Mouse (Mus musculus): Measurements from ENCODE around the gene Aurkb. TPM values are rescaled to one million over a fixed set of nuclear protein-coding genes. Genes with fewer than 3 reads are reported as not detected.
A peak's percentile ranks its signal among the peaks of the same experiment; 100 is the strongest.

The Aurkb gene
- polyA plus RNA-seq, 1 experiment from 2014 or later, result 95.3 TPM

DNA sequence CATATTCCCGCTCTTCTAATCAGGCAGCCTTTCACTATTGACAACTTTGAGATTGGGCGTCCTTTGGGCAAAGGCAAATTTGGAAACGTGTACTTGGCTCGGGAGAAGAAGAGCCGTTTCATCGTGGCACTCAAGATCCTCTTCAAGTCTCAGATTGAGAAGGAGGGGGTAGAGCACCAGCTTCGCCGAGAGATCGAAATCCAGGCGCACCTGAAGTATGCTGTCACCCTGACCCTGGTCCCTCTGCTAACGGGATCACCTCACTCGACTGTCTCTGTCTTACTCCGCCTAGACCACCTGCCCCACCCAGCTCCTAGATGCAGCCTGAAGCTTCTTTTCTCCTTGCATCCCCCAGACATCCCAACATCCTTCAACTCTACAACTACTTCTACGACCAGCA is 2.7 kb downstream of the Aurkb start:
- H3K9ac ChIP-seq (ENCODE audit: low read length), result no peak overlapping the region
- ATAC-seq (replicated peaks; ENCODE audit: extremely low read depth, insufficient read depth, low FRiP score), result no peak
- no peak overlapping the region for H3K4me3 ChIP-seq (ENCODE audit: low read length)
- no peak overlapping the region for H3K27ac ChIP-seq (ENCODE audit: low read length)
- H3K36me3 ChIP-seq (ENCODE audit: control insufficient read depth, insufficient read depth), result peaks cover 17% of the 10 kb centered on the region
- 90% methylated on average over 14 of the region's 14 CpGs for WGBS
- H3K4me1 ChIP-seq (ENCODE audit: control insufficient read depth, insufficient read depth, low read length), result peaks cover 13% of the 10 kb centered on the region
- H3K27me3 ChIP-seq (ENCODE audit: control insufficient read depth, insufficient read depth, low read length), result no peaks in the 10 kb centered on the region
- no peak overlapping the region for H3K4me2 ChIP-seq (ENCODE audit: low read depth, low read length)
- no peaks in the 10 kb centered on the region for H3K9me3 ChIP-seq (replicated peaks; ENCODE audit: control insufficient read depth, low read length)

DNA sequence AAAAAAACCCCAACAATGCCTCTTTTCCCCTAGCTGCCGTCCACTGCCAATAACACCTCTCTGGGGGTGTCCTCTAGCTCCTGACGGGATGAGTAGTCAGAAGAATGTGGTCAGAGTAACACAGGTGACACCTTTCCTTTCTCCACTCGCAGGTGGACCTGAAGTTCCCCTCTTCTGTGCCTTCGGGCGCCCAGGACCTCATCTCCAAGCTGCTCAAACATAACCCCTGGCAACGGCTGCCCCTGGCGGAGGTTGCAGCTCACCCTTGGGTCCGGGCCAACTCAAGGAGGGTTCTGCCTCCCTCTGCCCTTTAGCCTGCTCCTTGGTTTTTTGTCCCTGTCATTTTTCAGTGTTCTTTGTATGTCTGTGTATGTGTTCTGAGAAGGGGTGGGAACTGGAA is 5.3 kb downstream of the Aurkb start:
- Histone ChIP-seq H3K4me3 (ENCODE audit: low read length) (no peak overlapping the region), H3K4me2 (ENCODE audit: low read depth, low read length) (no peak overlapping the region), H3K9ac (ENCODE audit: low read length) (no peak overlapping the region), H3K36me3 (ENCODE audit: control insufficient read depth, insufficient read depth) (peaks cover 17% of the 10 kb centered on the region), H3K9me3 (replicated peaks; ENCODE audit: control insufficient read depth, low read length) (no peaks in the 10 kb centered on the region), H3K27ac (ENCODE audit: low read length) (no peak overlapping the region), H3K27me3 (ENCODE audit: control insufficient read depth, insufficient read depth, low read length) (no peaks in the 10 kb centered on the region), H3K4me1 (ENCODE audit: control insufficient read depth, insufficient read depth, low read length) (peaks cover 13% of the 10 kb centered on the region)
- 92% methylated on average over 8 of the region's 8 CpGs for WGBS
- no peak for ATAC-seq (replicated peaks; ENCODE audit: extremely low read depth, insufficient read depth, low FRiP score)

DNA sequence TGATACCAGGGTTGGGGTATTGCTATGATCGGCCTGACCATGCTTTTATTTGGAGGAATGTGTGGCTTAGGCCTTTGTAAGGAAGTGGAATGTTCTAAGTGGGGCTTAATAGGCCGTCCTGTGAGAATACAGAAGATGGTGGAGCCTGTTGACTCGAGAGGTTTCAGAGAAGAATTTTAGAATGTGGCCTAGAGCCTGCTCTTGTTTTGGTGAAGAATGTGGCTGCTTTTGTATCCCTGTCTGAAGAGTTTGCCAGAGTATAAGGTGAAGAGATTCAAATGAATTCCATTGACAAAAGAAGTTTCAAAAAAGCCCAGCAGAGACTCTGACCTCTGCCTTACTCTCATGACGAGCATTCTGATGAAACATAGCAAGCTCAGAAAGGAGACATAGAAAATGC is 6.3 kb downstream of the Aurkb start:
- WGBS, result 87% methylated on average over 4 of the region's 4 CpGs
- no peaks in the 10 kb centered on the region for H3K9me3 ChIP-seq (replicated peaks; ENCODE audit: control insufficient read depth, low read length)
- peaks cover 17% of the 10 kb centered on the region for H3K36me3 ChIP-seq (ENCODE audit: control insufficient read depth, insufficient read depth)

DNA sequence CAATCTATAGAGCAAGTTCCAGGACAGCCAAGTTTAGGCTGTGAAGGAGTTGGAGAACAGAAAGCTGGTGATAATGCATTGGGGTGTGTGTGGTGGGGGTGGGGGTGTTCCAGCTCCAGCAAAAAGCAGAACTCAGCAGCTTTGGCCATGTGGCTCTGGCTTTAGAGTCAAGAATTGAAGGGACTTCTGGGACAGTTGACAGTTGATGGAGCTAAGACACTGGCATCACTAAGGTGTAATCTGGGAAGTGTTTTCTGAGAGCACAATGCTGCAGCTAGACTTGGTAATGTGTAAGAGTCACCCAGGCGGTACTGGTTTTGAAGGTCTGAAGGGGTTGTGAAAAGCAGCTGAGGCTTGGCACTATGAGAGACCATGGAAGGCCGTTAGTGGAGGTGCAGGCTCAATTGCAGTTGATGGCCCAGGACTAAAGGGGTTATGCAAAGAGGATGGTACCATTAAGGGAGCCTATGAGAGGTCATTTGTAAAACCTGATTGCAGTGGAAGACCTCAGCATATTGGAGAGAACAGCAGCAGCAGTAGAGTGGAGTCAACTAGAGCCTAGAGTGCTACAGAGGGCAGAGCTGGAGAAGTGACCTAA is 7.5 kb downstream of the Aurkb start:
- ATAC-seq (replicated peaks; ENCODE audit: extremely low read depth, insufficient read depth, low FRiP score), result no peak

More for the DNA sequence above, 6.3 kb downstream of the Aurkb start:
- peaks cover 9% of the 10 kb centered on the region for H3K4me1 ChIP-seq (ENCODE audit: control insufficient read depth, insufficient read depth, low read length)
- H3K4me2 ChIP-seq (ENCODE audit: low read depth, low read length), result no peak overlapping the region
- H3K4me3 ChIP-seq (ENCODE audit: low read length), result no peak overlapping the region
- ATAC-seq (replicated peaks; ENCODE audit: extremely low read depth, insufficient read depth, low FRiP score), result no peak
- H3K9ac ChIP-seq (ENCODE audit: low read length), result no peak overlapping the region
- H3K27ac ChIP-seq (ENCODE audit: low read length), result no peak overlapping the region
- no peaks in the 10 kb centered on the region for H3K27me3 ChIP-seq (ENCODE audit: control insufficient read depth, insufficient read depth, low read length)

DNA sequence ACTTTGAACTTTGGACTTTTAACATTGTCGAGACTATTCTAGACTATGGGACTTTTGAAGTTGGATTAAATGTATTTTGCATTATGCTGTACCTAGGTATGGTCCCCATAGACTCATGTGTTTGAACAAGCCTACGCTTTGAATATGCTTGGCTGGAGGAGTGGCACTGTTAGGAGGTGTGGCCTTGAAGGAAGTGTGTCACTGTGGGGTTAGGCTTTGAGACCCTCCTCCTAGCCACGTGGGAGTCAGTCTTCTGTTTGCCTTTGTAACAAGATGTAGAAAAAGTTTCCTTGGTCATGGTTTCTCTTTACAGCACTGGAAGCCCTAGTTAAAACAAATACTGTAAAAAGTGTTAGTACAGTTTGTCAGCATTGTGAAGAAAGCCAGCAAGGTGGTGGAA is 8.4 kb downstream of the Aurkb start:
- ATAC-seq (replicated peaks; ENCODE audit: extremely low read depth, insufficient read depth, low FRiP score), result no peak
- 66% methylated on average over 3 of the region's 3 CpGs for WGBS
- Histone ChIP-seq H3K9me3 (replicated peaks; ENCODE audit: control insufficient read depth, low read length) (no peaks in the 10 kb centered on the region), H3K4me1 (ENCODE audit: control insufficient read depth, insufficient read depth, low read length) (peaks cover 12% of the 10 kb centered on the region), H3K9ac (ENCODE audit: low read length) (no peak overlapping the region), H3K27ac (ENCODE audit: low read length) (no peak overlapping the region), H3K4me2 (ENCODE audit: low read depth, low read length) (no peak overlapping the region), H3K4me3 (ENCODE audit: low read length) (no peak overlapping the region), H3K27me3 (ENCODE audit: control insufficient read depth, insufficient read depth, low read length) (no peaks in the 10 kb centered on the region), H3K36me3 (ENCODE audit: control insufficient read depth, insufficient read depth) (peaks cover 12% of the 10 kb centered on the region)

More for the DNA sequence above, 7.5 kb downstream of the Aurkb start:
- Histone ChIP-seq H3K4me2 (ENCODE audit: low read depth, low read length) (no peak overlapping the region), H3K9ac (ENCODE audit: low read length) (no peak overlapping the region), H3K9me3 (replicated peaks; ENCODE audit: control insufficient read depth, low read length) (no peaks in the 10 kb centered on the region), H3K4me3 (ENCODE audit: low read length) (no peak overlapping the region), H3K27ac (ENCODE audit: low read length) (no peak overlapping the region), H3K36me3 (ENCODE audit: control insufficient read depth, insufficient read depth) (peaks cover 17% of the 10 kb centered on the region), H3K4me1 (ENCODE audit: control insufficient read depth, insufficient read depth, low read length) (peaks cover 4% of the 10 kb centered on the region), H3K27me3 (ENCODE audit: control insufficient read depth, insufficient read depth, low read length) (no peaks in the 10 kb centered on the region)
- 86% methylated on average over 2 of the region's 2 CpGs for WGBS

DNA sequence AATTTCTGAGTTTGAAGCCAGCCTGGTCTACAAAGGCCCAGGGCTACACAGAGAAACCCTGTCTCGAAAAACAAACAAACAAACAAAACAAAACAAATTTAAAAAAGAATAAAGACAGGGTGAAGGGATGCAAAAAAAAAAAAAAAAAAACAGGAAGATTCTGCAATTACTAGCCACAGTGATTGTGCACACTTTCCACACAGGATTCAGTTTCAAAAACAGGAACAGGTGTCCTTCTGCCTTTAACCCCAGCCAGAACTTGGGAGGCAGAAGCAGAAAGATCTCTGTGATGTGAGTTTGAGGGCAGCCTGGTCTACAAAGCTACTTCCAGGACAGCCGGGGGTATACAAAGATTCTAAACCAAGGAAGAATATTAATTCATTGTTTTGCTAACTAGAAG is 12.8 kb downstream of the Aurkb start:
- peaks cover 17% of the 10 kb centered on the region for H3K4me1 ChIP-seq (ENCODE audit: control insufficient read depth, insufficient read depth, low read length)
- H3K4me3 ChIP-seq (ENCODE audit: low read length), result peak overlapping the region; percentile 95
- H3K4me2 ChIP-seq (ENCODE audit: low read depth, low read length), result peak overlapping the region; percentile 82
- no peaks in the 10 kb centered on the region for H3K9me3 ChIP-seq (replicated peaks; ENCODE audit: control insufficient read depth, low read length)
- H3K9ac ChIP-seq (ENCODE audit: low read length), result peak overlapping the region; percentile 82
- H3K27ac ChIP-seq (ENCODE audit: low read length), result peak overlapping the region; percentile 86
- H3K27me3 ChIP-seq (ENCODE audit: control insufficient read depth, insufficient read depth, low read length), result no peaks in the 10 kb centered on the region
- 67% methylated on average over 2 of the region's 2 CpGs for WGBS
- no peak for ATAC-seq (replicated peaks; ENCODE audit: extremely low read depth, insufficient read depth, low FRiP score)
- H3K36me3 ChIP-seq (ENCODE audit: control insufficient read depth, insufficient read depth), result no peaks in the 10 kb centered on the region

DNA sequence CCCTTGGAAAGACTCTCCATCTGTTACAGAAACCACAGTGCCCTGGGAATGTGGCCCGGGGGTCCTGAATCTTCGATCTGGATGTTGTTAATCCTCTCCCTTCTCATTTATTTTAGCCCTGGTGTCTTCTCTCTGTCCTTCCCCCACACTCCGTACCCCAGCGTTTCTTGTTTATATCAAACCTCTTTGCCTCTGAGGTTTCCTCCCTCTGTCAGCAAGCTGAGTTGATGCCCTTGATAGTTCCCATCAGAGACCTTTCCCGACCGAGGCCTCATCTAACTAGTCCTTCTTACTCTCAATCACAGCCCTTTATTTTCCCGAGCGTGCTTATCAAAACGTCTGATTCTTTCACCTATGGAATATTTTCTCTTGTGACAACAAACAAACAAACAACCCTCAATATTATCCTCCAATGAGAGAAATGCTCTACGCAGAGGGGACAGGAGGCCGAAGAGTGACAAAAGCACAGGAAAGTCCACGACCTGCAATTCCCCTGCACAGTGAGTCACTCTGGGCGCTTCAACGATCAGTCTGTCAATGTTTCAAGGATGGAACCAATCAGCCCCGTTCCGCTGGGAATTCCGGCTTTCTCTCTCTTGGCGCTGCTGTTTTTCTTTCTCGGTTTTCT is 13.4 kb downstream of the Aurkb start:
- WGBS, result under 1% methylated on average over 19 of the region's 19 CpGs
- peak overlapping the region; percentile 82 for H3K9ac ChIP-seq (ENCODE audit: low read length)
- H3K4me2 ChIP-seq (ENCODE audit: low read depth, low read length), result peak overlapping the region; percentile 82
- H3K27me3 ChIP-seq (ENCODE audit: control insufficient read depth, insufficient read depth, low read length), result no peaks in the 10 kb centered on the region
- ATAC-seq (replicated peaks; ENCODE audit: extremely low read depth, insufficient read depth, low FRiP score), result no peak
- H3K4me3 ChIP-seq (ENCODE audit: low read length), result peak overlapping the region; percentile 95
- peak overlapping the region; percentile 86 for H3K27ac ChIP-seq (ENCODE audit: low read length)
- H3K36me3 ChIP-seq (ENCODE audit: control insufficient read depth, insufficient read depth), result no peaks in the 10 kb centered on the region
- H3K4me1 ChIP-seq (ENCODE audit: control insufficient read depth, insufficient read depth, low read length), result peaks cover 18% of the 10 kb centered on the region
- no peaks in the 10 kb centered on the region for H3K9me3 ChIP-seq (replicated peaks; ENCODE audit: control insufficient read depth, low read length)

DNA sequence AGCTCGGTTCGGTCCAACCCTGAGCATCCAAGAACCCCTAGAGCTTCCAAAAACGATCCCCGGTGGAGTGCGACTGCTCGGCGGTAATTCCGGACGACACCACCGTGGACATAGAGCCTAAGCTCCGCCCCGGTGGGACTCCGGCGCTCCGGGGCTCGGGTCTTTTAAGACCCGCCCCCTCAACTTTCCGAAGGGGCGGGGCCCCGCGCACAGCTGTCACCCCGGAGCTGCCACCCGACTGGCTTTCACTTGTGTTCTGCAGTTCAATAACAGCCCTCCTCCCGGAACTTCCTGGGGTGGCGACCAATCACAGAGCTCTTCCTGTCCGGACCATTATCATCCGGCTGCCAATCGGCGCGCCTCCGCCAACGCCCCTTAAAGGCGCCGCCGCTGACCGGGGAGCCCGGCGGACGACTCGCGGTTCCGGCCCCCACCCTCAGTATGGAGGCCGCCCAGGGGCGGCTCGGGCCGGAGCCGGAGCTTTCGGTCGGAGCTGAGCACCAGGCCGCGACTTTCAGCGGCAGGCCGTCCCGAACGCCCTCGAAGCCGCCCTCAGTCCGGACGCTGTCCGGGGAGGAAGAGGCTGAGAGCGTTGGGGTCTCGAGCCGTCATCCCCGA is 14.0 kb downstream of the Aurkb start, which contains the start of gene Borcs6:
Borcs6 (plus strand) TSS at position 361 of the 618 bp plus-strand sequence.
- H3K36me3 ChIP-seq (ENCODE audit: control insufficient read depth, insufficient read depth), result no peaks in the 10 kb centered on the region
- ATAC-seq (replicated peaks; ENCODE audit: extremely low read depth, insufficient read depth, low FRiP score), result peak; percentile 89
- H3K4me1 ChIP-seq (ENCODE audit: control insufficient read depth, insufficient read depth, low read length), result peaks cover 24% of the 10 kb centered on the region
- no peaks in the 10 kb centered on the region for H3K9me3 ChIP-seq (replicated peaks; ENCODE audit: control insufficient read depth, low read length)
- H3K4me3 ChIP-seq (ENCODE audit: low read length), result peak within 1 kb of the TSS; percentile 95
- no peaks in the 10 kb centered on the region for H3K27me3 ChIP-seq (ENCODE audit: control insufficient read depth, insufficient read depth, low read length)
- under 1% methylated on average over 64 of the region's 64 CpGs for WGBS
- H3K4me2 ChIP-seq (ENCODE audit: low read depth, low read length), result peak within 1 kb of the TSS; percentile 82
- H3K27ac ChIP-seq (ENCODE audit: low read length), result peak within 1 kb of the TSS; percentile 96
- peak within 1 kb of the TSS; percentile 96 for H3K9ac ChIP-seq (ENCODE audit: low read length)

DNA sequence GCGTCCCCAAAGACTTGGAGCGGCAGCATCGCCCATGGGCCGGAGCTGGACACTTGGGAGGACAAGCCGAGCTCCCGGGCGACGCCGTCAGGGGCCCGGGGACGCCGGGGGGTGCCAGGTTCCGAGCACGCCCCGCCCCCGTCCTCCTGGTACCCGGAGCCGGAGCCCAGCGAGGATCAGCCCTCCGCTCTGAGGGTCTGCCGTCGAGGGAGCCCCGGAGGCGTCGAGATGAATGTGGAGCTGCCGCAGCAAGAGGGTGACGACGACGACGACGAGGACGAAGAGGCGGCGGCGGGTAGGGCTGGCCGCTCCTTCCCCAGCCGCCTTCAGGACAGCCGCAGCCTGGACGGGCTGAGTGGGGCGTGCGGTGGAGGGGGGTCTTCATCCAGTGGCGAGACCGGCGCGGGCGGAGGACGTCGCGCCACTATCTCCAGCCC is 14.5 kb downstream of the Aurkb start:
- Histone ChIP-seq H3K36me3 (ENCODE audit: control insufficient read depth, insufficient read depth) (no peaks in the 10 kb centered on the region), H3K27me3 (ENCODE audit: control insufficient read depth, insufficient read depth, low read length) (no peaks in the 10 kb centered on the region), H3K4me3 (ENCODE audit: low read length) (peak overlapping the region; percentile 95), H3K4me2 (ENCODE audit: low read depth, low read length) (peak overlapping the region; percentile 81), H3K9ac (ENCODE audit: low read length) (peak overlapping the region; percentile 96), H3K27ac (ENCODE audit: low read length) (peak overlapping the region; percentile 96), H3K9me3 (replicated peaks; ENCODE audit: control insufficient read depth, low read length) (no peaks in the 10 kb centered on the region), H3K4me1 (ENCODE audit: control insufficient read depth, insufficient read depth, low read length) (peaks cover 27% of the 10 kb centered on the region)
- 0% methylated on average over 39 of the region's 49 CpGs for WGBS
- ATAC-seq (replicated peaks; ENCODE audit: extremely low read depth, insufficient read depth, low FRiP score), result no peak

Measured in heart, embryonic 16.5 days (tissue).